Mouse (Mus musculus): ENCODE measurements around the gene Ulk3.

DNA sequence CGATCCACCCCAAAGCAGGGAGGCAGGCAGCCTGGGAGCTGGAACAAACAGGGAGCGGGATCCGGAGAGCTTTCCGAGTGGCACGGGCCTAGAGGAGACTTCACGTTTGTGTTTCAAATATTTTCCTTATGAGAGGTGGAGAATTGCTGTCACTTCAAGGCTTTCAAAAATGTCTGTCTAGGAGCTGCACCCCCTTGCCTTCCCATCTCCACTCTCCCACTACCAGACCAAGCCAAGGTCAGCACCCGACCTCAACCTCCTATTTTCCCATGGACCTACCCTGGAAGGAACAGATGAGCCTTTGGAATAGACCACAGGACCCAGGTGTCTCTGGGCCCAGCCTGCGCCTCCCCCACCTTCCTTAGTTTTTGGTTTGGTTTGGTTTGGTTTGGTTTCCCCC lies 8.0 kb downstream of the Ulk3 start:
- no peak for TF ChIP-seq MAFK (IDR thresholded peaks at IDR 0.05; ENCODE audit: insufficient read depth, low read depth, low read length)
- TF ChIP-seq ZNF384 (IDR thresholded peaks at IDR 0.05; ENCODE audit: low read depth, low read length) = no peak
- TF ChIP-seq ZC3H11A (IDR thresholded peaks at IDR 0.05; ENCODE audit: borderline replicate concordance, low read depth, low read length) = no peak
- TF ChIP-seq CHD2 (IDR thresholded peaks at IDR 0.05; ENCODE audit: low read depth, low read length) = no peak
